Mouse (Mus musculus) embryonic facial prominence, embryonic 13.5 days (tissue): ENCODE results near the gene Lce1e. TPM values are rescaled to one million over a fixed set of nuclear protein-coding genes. Genes with fewer than 3 reads are reported as not detected.

Experiments
- polyA plus RNA-seq: library from polyadenylated mRNA; unstranded; fragments of >200 nt; fragmentation: Nextera tagmentation; extraction: Ambion mirVana; gene quantifications from 2 replicates; pipeline ENCODE4 v1.2.1, GENCODE M21; 2015

Gene Lce1e
- polyA plus RNA-seq, 1 experiment from 2014 or later = not detected

Other genes with a start within 250 kb of the Lce1e start
- gene Sprr1a, start 223.2 kb downstream of the Lce1e start, polyA plus RNA-seq = 21.6 and 26.7 TPM in 2 replicates
- not detected in 2 replicates for gene Sprr4, start 208.6 kb downstream of the Lce1e start, polyA plus RNA-seq
- not detected in 2 replicates for gene 2310046K23Rik, start 174.6 kb downstream of the Lce1e start, polyA plus RNA-seq
- 0.14 TPM in 1 of 2 replicates, not detected in the other for gene Ivl, start 135.3 kb downstream of the Lce1e start, polyA plus RNA-seq
- not detected in 2 replicates for gene Smcp, start 120.1 kb downstream of the Lce1e start, polyA plus RNA-seq
- gene 2210017I01Rik, start 101.6 kb downstream of the Lce1e start, polyA plus RNA-seq = not detected in 2 replicates
- not detected in 2 replicates for gene Lce6a, start 87.4 kb downstream of the Lce1e start, polyA plus RNA-seq
- gene Lce1a1, start 60.8 kb downstream of the Lce1e start, polyA plus RNA-seq = not detected in 2 replicates
- not detected in 2 replicates for gene Lce1b, start 52.1 kb downstream of the Lce1e start, polyA plus RNA-seq
- gene Lce1a2, start 38.8 kb downstream of the Lce1e start, polyA plus RNA-seq = not detected in 2 replicates
- gene Lce1c, start 29.8 kb downstream of the Lce1e start, polyA plus RNA-seq = not detected in 2 replicates
- gene Lce1d, start 21.9 kb downstream of the Lce1e start, polyA plus RNA-seq = not detected in 2 replicates
- gene Lce1f, start 11.3 kb upstream of the Lce1e start, polyA plus RNA-seq = not detected in 2 replicates
- not detected in 2 replicates for gene Gm38119, start 30.0 kb upstream of the Lce1e start, polyA plus RNA-seq
- not detected in 2 replicates for gene Lce1g, start 43.3 kb upstream of the Lce1e start, polyA plus RNA-seq
- gene Lce1h, start 56.0 kb upstream of the Lce1e start, polyA plus RNA-seq = not detected in 2 replicates
- not detected in 2 replicates for gene Lce1i, start 69.8 kb upstream of the Lce1e start, polyA plus RNA-seq
- gene Lce1j, start 81.4 kb upstream of the Lce1e start, polyA plus RNA-seq = not detected in 2 replicates
- gene Lce1k, start 98.8 kb upstream of the Lce1e start, polyA plus RNA-seq = not detected in 2 replicates
- gene Kprp, start 118.2 kb upstream of the Lce1e start, polyA plus RNA-seq = not detected in 2 replicates
- not detected in 2 replicates for gene Lce1l, start 142.2 kb upstream of the Lce1e start, polyA plus RNA-seq
- gene 2310050C09Rik, start 161.1 kb upstream of the Lce1e start, polyA plus RNA-seq = not detected in 2 replicates
- 0.42 TPM in 1 of 2 replicates, not detected in the other for gene Lce3a, start 217.2 kb upstream of the Lce1e start, polyA plus RNA-seq
- gene Lce3b, start 223.9 kb upstream of the Lce1e start, polyA plus RNA-seq = not detected in 2 replicates
- gene Lce3c, start 235.4 kb upstream of the Lce1e start, polyA plus RNA-seq = not detected in 2 replicates
- gene Lce3d, start 248.3 kb upstream of the Lce1e start, polyA plus RNA-seq = not detected in 2 replicates